Mouse (Mus musculus) heart, adult 8-10 months (tissue): Measurements from ENCODE around the gene Kcnc4. TPM values are rescaled to one million over a fixed set of nuclear protein-coding genes. Genes with fewer than 3 reads are reported as not detected.

Experiments
- total RNA-seq, 4 experiments: library from RNA; stranded (reverse); gene quantifications; 2 replicates each; pipeline ENCODE4 v1.2.4; 2022

Gene Kcnc4
- total RNA-seq, 4 experiments from 2014 or later, result 0.12 to 0.40 (median 0.31) TPM

Other genes with a start within 250 kb of the Kcnc4 start
- not detected for gene Cym, start 237.8 kb downstream of the Kcnc4 start, total RNA-seq
- gene A630076J17Rik, start 228.9 kb downstream of the Kcnc4 start, total RNA-seq, result not detected
- gene Prok1, start 219.8 kb downstream of the Kcnc4 start, total RNA-seq, result not detected
- 10 to 100 TPM; 64.5 to 71.1 (median 67.1) TPM for gene Lamtor5, start 180.7 kb downstream of the Kcnc4 start, total RNA-seq
- gene Slc16a4, start 168.3 kb downstream of the Kcnc4 start, total RNA-seq, result under 1 TPM; 0.19 to 0.81 (median 0.44) TPM
- gene Rbm15, start 125.9 kb downstream of the Kcnc4 start, total RNA-seq, result 10 to 100 TPM; 21.6 to 23.9 (median 22.4) TPM
- 1 to 10 TPM; 2.4 to 7.4 (median 4.8) TPM for gene Slc6a17, start 58.5 kb upstream of the Kcnc4 start, total RNA-seq
- not detected for gene Ubl4b, start 95.5 kb upstream of the Kcnc4 start, total RNA-seq
- gene Alx3, start 135.5 kb upstream of the Kcnc4 start, total RNA-seq, result not detected
- not detected for gene Gm10961, start 171.8 kb upstream of the Kcnc4 start, total RNA-seq
- gene Strip1, start 172.1 kb upstream of the Kcnc4 start, total RNA-seq, result 10 to 100 TPM; 17.4 to 22.6 (median 20.4) TPM
- gene Ahcyl1, start 237.0 kb upstream of the Kcnc4 start, total RNA-seq, result 10 to 100 TPM; 76.2 to 87.9 (median 83.4) TPM